In the genomic region with DNA sequence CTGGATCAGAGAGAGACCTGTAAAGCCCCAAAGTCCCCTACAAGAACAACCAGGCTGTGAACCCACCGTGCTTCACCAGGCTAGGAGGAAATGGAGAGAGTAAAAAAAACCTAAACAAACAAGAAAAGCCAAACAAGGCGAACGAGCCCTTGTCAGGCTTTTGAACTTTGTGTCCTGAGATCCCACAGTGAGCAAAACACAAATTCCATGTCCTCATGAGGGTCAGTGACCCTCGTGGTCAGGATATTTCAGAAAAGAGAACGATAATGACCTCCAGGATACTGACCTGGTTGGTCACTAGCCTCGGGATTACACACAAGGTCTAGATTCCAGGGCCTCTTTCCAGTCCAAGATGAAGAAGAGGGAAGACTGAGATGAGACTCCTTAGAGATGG, we compare ENCODE assay signal across 7 mouse cellular contexts. TPM values are rescaled to one million over a fixed set of nuclear protein-coding genes. Genes with fewer than 3 reads are reported as not detected.
DNase-seq lines count a peak whose midpoint lies in the region; ATAC-seq and TF ChIP-seq lines count a peak whose summit lies in the region.

No protein-coding gene starts in this region.

- H3K27ac ChIP-seq in neural tube, embryonic 11.5 days (ENCODE audit: low read depth, low read length): no peak overlapping the region
- H3K27ac ChIP-seq in forebrain, embryonic 15.5 days (replicated peaks): no peak overlapping the region
- no peak overlapping the region for H3K27ac ChIP-seq in limb, embryonic 14.5 days (replicated peaks; ENCODE audit: low read depth, low read length)
- H3K27ac ChIP-seq in stomach, embryonic 16.5 days (ENCODE audit: low read length): no peak overlapping the region

- no peaks in the 10 kb centered on the region for H3K9me3 ChIP-seq in neural tube, embryonic 11.5 days (ENCODE audit: control insufficient read depth, low read length)
- no peaks in the 10 kb centered on the region for H3K9me3 ChIP-seq in forebrain, embryonic 15.5 days
- no peaks in the 10 kb centered on the region for H3K9me3 ChIP-seq in limb, embryonic 14.5 days (ENCODE audit: control insufficient read depth, low read length)
- no peaks in the 10 kb centered on the region for H3K9me3 ChIP-seq in stomach, embryonic 16.5 days (replicated peaks; ENCODE audit: control insufficient read depth, low read length)

- no peak for DNase-seq in neural tube, embryonic 11.5 days (ENCODE audit: low spot score)
- no peak for DNase-seq in neural tube, embryonic 10.5 days (ENCODE audit: extremely low spot score, low spot score)
- no peak for DNase-seq in limb, embryonic 14.5 days (ENCODE audit: low spot score)
- DNase-seq in adrenal gland, postnatal 25 days: no peak

- H3K36me3 ChIP-seq in neural tube, embryonic 11.5 days (ENCODE audit: control insufficient read depth, insufficient read depth, low read length): no peaks in the 10 kb centered on the region
- H3K36me3 ChIP-seq in forebrain, embryonic 15.5 days: no peaks in the 10 kb centered on the region
- no peaks in the 10 kb centered on the region for H3K36me3 ChIP-seq in limb, embryonic 14.5 days (ENCODE audit: control insufficient read depth, insufficient read depth, low read length)
- no peaks in the 10 kb centered on the region for H3K36me3 ChIP-seq in stomach, embryonic 16.5 days (ENCODE audit: control insufficient read depth, insufficient read depth, low read length)

- H3K27me3 ChIP-seq in neural tube, embryonic 11.5 days (ENCODE audit: control insufficient read depth, insufficient read depth, low read length): no peaks in the 10 kb centered on the region
- no peaks in the 10 kb centered on the region for H3K27me3 ChIP-seq in forebrain, embryonic 15.5 days
- H3K27me3 ChIP-seq in limb, embryonic 14.5 days (ENCODE audit: control insufficient read depth, insufficient read depth, low read length): no peaks in the 10 kb centered on the region
- H3K27me3 ChIP-seq in stomach, embryonic 16.5 days (ENCODE audit: control insufficient read depth, insufficient read depth, low read length): no peaks in the 10 kb centered on the region

- ATAC-seq in neural tube, embryonic 11.5 days (ENCODE audit: insufficient read depth, low FRiP score, low TSS enrichment): no peak
- ATAC-seq in forebrain, embryonic 15.5 days (replicated peaks): no peak
- no peak for ATAC-seq in limb, embryonic 14.5 days (ENCODE audit: low FRiP score, low read depth)
- ATAC-seq in stomach, embryonic 16.5 days (ENCODE audit: insufficient read depth, low FRiP score): no peak
- ATAC-seq in inflammation-experienced regulatory T-cells, adult 6 months: no peak

- no peaks in the 10 kb centered on the region for H3K4me1 ChIP-seq in neural tube, embryonic 11.5 days (ENCODE audit: control insufficient read depth, insufficient read depth, low read length)
- H3K4me1 ChIP-seq in forebrain, embryonic 15.5 days: peaks cover 9% of the 10 kb centered on the region; the same call in 1 of the 2 replicates
- no peaks in the 10 kb centered on the region for H3K4me1 ChIP-seq in limb, embryonic 14.5 days (ENCODE audit: control insufficient read depth, insufficient read depth, low read length)
- peaks cover 3% of the 10 kb centered on the region; the same call in 1 of the 2 replicates for H3K4me1 ChIP-seq in stomach, embryonic 16.5 days (ENCODE audit: control insufficient read depth, insufficient read depth, low read length)

- peak overlapping the region; percentile 72 for H3K4me2 ChIP-seq in neural tube, embryonic 11.5 days (ENCODE audit: low read depth)
- peak overlapping the region; percentile 85 for H3K4me2 ChIP-seq in forebrain, embryonic 15.5 days (replicated peaks)
- peak overlapping the region; percentile 68 for H3K4me2 ChIP-seq in limb, embryonic 14.5 days (replicated peaks; ENCODE audit: low read depth, low read length, severe bottlenecking)
- H3K4me2 ChIP-seq in stomach, embryonic 16.5 days (ENCODE audit: low read depth, low read length): peak overlapping the region; percentile 62

- no peak for TF ChIP-seq POLR2A in limb, embryonic 14.5 days (IDR thresholded peaks at IDR 0.05; ENCODE audit: borderline replicate concordance, extremely low read depth, insufficient read depth, insufficient read length)

- 57% methylated on average over 6 of the region's 6 CpGs for WGBS in neural tube, embryonic 11.5 days
- WGBS in forebrain, embryonic 15.5 days: 61% methylated on average over 6 of the region's 6 CpGs
- 50% methylated on average over 6 of the region's 6 CpGs for WGBS in limb, embryonic 14.5 days
- 34% methylated on average over 6 of the region's 6 CpGs for WGBS in stomach, embryonic 16.5 days

- no peak overlapping the region; the same call in 1 of the 2 replicates for H3K4me3 ChIP-seq in neural tube, embryonic 11.5 days (ENCODE audit: low read depth, low read length)
- peak overlapping the region; percentile 71 for H3K4me3 ChIP-seq in forebrain, embryonic 15.5 days
- peak overlapping the region; percentile 58 for H3K4me3 ChIP-seq in limb, embryonic 14.5 days (replicated peaks; ENCODE audit: low read length)
- H3K4me3 ChIP-seq in stomach, embryonic 16.5 days (replicated peaks; ENCODE audit: low read length): peak overlapping the region; percentile 71

- H3K9ac ChIP-seq in neural tube, embryonic 11.5 days (ENCODE audit: low read length): no peak overlapping the region
- H3K9ac ChIP-seq in forebrain, embryonic 15.5 days (replicated peaks): peak overlapping the region; percentile 59
- no peak overlapping the region for H3K9ac ChIP-seq in limb, embryonic 14.5 days (ENCODE audit: low read depth, low read length, severe bottlenecking)
- H3K9ac ChIP-seq in stomach, embryonic 16.5 days (ENCODE audit: low read length): peak overlapping the region; percentile 82; the same call in 1 of the 2 replicates

RNA-seq across cellular contexts. Expression of a gene that starts 0.4 kb away (rescaled TPM):
- 2.6 and 4.5 TPM in 2 replicates for polyA plus RNA-seq in neural tube, embryonic 11.5 days (2014; fragmentation: Nextera tagmentation; extraction: Ambion mirVana)
- 23.8 and 25.3 TPM in 2 replicates for polyA plus RNA-seq in forebrain, embryonic 15.5 days (2015; fragmentation: Nextera tagmentation; extraction: Ambion mirVana)
- polyA plus RNA-seq in limb, embryonic 14.5 days (2012; rRNA removed): 6.3 and 7.7 TPM in 2 replicates
- polyA plus RNA-seq in limb, embryonic 14.5 days (2014; fragmentation: Nextera tagmentation; extraction: Ambion mirVana): 7.6 and 8.0 TPM in 2 replicates
- 5.8 and 5.9 TPM in 2 replicates for polyA plus RNA-seq in stomach, embryonic 16.5 days (2015; fragmentation: Nextera tagmentation; extraction: Ambion mirVana)
- total RNA-seq in adrenal gland, postnatal 25 days (2021): 10.3 and 17.9 TPM in 2 replicates
- 10 to 100 TPM in 1 of 3 experiments, 1 to 10 TPM in 2; 1.5 to 11.0 (median 9.7) TPM for polyA plus RNA-seq in inflammation-experienced regulatory T-cells, adult 6 months (2017; shearing (Covaris generic))

Comparison
In these comparisons a context has a peak if more than half of its experiments do, and no peak if none do; other contexts are left out.
1. H3K9ac ChIP-seq: peak in forebrain, embryonic 15.5 days (single experiment) and stomach, embryonic 16.5 days (single experiment); none in neural tube, embryonic 11.5 days (single experiment) and limb, embryonic 14.5 days (single experiment).
2. Peak in every context shown above with its lines, with median percentiles within 50 percentile points of each other: H3K4me2 ChIP-seq.